Mouse (Mus musculus) layer of hippocampus, postnatal 25 days (tissue): Measurements from ENCODE around the gene Nudt9. TPM values are rescaled to one million over a fixed set of nuclear protein-coding genes. Genes with fewer than 3 reads are reported as not detected.
"Not testable (repeated sequence)": the region's sequence is repeated elsewhere in the genome, so short reads cannot be mapped to it uniquely, and the experiment has no call there.

Source experiments
- DNase-seq, 2 experiments: peaks; one replicate each; pipeline ENCODE4 v3.0.0; 2022; ENCODE audit warnings: mixed read lengths in 2 of 2, low spot score in 1 of 2; ENCODE audit errors: extremely low spot score in 1 of 2
- total RNA-seq, 2 experiments: library from RNA; stranded (reverse); gene quantifications; 2 replicates each; pipeline ENCODE4 v1.2.3; 2021

Gene Nudt9
- total RNA-seq = 10 to 100 TPM; 74.8 to 77.0 TPM

- peak; percentile 89 to 94 for DNase-seq
Measured at GRCm38 (mm10) chr5:104046256-104047199, at the start of gene Nudt9. Gene Nudt9 (plus strand): TSS chr5:104046306.

DNA sequence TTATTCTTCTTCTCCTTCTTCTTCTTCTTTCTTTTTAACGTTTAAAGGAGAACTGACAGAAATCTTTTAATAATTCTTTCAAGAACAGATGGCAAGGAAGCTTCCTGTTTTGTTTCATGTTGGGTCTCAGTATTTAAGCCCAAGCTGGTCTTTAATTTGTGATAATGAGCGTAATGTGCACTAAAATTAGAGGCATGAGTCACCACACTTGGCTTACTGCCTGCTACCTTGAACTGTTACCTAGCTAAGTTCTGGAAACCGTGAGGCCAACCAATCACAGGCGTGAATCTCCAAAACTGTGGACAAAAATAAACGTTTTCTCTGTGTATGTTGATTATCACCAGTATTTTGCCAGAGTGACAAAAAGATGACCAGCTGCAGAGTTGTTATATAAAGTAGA lies 47.4 kb upstream of the Nudt9 start:
- no peak for DNase-seq

- peak; percentile 75 to 91 for DNase-seq
Measured at GRCm38 (mm10) chr5:103999738-104000137, 46.4 kb upstream of the Nudt9 start.

DNA sequence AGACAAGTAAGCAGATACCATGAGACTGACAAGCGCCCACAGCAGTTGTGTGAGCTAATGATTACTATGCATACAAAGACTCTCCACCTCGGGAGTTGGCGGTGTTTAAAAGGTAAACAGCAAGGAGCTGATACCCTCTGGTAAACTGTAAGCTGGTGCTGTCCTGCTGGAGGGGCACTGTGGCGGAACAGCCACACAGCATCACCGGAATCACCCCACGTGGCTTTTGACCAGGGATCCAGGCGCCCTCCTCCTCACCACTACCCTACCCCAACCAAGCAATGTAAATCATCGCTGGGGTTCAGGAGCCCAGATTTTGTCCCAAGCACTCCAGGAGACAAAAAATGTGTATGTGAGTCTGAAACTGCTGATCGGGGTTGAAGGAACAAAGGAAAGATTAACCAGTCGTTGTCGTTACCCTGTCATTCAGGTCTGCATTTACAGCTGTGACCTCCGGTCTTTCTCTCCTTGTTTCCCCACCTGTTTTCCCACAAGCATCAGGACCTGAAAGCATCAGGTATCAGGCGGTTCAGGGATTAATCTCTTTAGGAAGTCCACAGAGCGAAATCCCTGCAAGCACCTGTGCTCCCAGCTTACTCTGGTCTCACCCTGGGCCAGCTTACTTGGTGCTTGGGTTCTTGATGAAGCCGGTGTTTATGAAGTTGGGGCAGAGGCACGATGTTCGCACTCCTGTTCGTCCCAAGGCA lies 43.4 kb upstream of the Nudt9 start:
- no peak for DNase-seq

GRCm38 (mm10) chr5:104003256-104003931 lies 42.7 kb upstream of the Nudt9 start:
- DNase-seq = no peak

DNA sequence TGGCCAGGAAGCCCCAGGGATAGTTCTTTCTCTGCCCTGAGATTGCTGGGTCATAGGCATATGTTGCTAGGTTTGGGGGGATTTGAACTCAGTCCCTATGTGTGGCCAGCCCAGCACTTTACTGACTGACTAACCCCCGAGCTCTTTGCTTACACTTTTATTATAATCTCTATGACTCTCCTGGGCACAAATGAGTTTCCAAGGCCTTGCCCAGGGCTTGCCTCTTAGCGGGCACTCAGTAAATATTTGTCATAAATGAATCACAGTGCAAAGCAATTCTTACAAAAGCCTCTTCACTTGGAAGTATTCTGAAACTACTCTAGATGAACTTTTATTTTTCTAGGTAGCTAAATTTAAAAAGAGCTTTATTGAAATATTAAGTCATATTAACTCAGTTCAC lies 42.2 kb upstream of the Nudt9 start:
- DNase-seq = no peak

GRCm38 (mm10) chr5:104006811-104007210 lies 39.3 kb upstream of the Nudt9 start:
- no peak for DNase-seq

DNA sequence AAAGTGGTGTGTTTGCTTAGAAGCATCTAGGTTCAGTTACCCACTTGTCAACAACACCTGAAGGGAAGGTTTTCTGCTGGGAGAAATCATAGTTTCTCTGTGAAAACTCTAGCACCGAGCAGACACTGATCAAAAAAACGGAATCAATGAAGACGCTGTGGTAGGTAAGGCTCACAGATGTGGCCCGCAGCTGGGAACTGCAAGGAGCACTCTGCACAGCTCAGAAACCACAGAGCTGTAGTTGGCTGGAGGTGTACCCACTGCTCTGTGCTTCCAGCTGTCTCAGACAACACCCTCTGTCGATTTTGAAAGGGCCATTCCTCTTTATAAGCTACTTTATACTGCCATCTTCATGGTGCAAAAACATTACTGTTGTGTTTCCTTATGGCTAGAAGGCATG lies 38.3 kb upstream of the Nudt9 start:
- no peak for DNase-seq

DNA sequence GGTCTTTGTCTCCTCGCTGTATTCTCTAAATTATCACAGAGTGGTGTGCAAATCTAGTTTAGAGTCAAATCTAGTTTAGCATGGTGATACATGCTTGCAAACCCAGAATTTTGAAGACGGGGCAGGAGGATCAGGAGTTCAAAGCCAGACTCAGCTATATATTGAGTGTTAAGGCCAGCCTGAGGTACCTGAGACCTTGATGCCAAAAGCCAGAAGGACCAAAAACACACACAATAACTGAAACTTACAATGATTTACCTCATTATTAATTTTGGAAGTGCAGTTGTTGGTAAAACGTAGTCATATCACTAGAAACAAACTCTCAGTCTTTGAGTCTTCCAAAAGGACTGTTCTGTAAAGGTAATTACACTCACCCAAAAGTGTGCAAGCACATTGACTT lies 36.7 kb upstream of the Nudt9 start:
- DNase-seq = no peak

DNA sequence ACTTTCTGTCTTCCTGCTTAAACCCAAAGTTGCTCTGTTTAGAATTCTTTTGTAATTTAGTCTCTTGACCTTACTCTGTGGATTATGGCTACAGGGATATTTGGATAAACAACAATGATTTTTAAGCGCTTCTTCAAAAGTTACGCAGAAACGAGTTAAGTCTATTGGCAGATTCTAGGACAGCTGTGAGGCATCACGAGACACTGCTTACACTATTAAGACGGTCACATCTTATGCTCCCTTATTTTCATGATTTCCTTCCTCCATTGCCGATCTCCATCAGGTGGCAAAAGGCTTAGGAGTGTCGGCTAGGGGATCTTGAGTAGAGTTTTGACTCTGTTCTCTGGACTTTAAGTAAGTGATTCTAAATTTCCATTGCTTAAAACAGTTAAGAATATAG lies 35.8 kb upstream of the Nudt9 start:
- DNase-seq = no peak

GRCm38 (mm10) chr5:104011419-104011818 lies 34.7 kb upstream of the Nudt9 start:
- DNase-seq = no peak

DNA sequence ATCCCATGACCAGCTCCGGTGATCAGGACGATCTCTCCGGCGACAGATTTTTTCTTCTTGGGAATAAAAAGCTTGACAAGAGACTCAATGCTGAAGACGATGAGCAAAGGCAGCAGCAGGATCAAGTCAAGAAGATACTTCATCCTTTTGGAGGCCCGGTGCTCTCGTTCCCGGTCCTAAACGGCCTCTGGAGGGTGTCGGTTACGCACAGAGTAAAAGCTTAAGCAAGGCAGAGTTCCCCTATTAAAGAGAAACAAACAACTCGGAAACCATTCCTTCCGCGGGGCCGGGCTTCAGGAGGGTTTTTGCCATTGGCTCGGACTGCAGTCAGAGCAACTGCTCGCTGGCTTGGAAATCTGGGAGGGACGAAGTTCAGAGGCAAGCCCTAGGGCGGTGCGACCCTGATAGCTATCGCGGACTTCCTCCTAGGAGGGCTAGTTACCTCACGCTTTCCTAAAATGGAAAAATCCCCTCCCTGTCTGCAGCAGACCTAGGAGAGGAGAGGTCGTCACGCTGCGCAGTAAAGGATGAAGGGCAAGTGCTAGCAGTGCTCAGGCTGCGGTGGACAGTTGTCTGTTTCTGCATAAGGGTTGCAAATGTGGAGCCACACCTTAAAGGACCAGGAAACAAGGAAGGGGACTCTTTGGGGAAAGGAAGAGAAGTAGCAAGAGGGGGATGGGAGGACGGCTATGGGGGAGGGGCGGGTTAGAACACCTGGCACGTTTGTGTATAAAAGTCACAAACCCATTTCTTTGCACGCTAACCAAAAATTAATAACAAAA lies 24.3 kb upstream of the Nudt9 start, which contains the start of gene Hsd17b11:
Gene Hsd17b11, minus strand, starts transcription at position 323 of the 782 bp plus-strand sequence.
- DNase-seq = peak; percentile 48 to 54

GRCm38 (mm10) chr5:104022558-104022957 lies 23.5 kb upstream of the Nudt9 start:
- DNase-seq = no peak

DNA sequence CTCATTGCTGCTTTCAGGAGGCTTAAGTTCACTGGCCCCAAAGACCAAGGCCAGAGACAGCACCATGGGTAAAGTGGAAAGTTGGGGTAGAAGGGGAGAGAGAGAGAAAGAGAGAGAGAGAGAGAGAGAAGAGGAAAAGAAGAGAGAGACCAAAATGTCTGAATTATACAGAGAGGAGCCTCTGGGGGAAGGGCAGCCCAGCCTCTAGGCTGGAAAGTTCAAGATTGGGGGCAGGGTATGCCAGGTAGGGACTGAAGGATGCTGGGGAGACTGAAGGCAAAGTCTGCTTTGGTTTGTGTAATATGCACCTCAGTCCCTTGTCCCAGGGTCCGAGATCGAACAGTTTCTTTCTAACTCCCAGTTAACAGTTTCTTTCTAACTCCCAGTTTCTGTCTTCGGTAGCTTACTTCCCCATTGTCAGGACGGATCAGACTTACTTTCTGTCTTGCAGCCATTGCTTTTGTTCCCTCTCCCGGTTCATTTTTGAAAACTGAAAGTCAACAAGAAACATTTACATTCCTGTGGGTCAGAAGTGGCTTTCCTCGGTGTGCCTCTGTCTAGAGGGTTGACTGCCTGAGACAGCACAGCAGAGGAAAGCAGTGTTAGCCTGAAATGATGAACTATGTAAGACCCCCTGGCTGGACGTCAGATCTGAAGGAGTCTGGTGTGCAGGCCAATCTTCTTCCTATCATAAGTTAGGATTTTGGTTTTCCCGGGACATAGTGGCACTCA lies 22.7 kb upstream of the Nudt9 start:
- no peak for DNase-seq

- not testable (repeated sequence) for DNase-seq
Measured at GRCm38 (mm10) chr5:104024193-104024592, 21.9 kb upstream of the Nudt9 start.

DNA sequence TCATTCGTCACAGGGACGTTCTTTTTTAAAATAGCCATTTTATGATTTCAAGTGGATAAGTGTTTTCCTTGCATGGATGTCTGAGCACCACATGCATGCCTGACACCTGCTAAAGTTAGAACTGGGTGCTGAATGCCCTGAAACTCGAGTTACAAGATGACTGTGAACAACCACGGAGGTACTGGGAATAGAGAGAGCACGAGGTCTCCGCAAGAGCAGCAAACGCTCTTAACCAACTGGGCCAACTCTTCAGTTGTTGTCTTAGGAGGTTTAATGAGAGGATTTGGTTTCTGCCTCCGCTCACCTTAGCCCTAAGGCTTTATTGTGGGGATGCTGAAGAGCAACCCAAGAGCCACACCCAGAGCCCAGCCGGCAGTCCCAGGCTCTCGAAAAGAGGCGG lies 21.3 kb upstream of the Nudt9 start:
- DNase-seq = no peak

GRCm38 (mm10) chr5:104025245-104025854 lies 20.8 kb upstream of the Nudt9 start:
- DNase-seq = no peak

- DNase-seq = no peak
Measured at GRCm38 (mm10) chr5:104032434-104033097, 13.5 kb upstream of the Nudt9 start.

DNA sequence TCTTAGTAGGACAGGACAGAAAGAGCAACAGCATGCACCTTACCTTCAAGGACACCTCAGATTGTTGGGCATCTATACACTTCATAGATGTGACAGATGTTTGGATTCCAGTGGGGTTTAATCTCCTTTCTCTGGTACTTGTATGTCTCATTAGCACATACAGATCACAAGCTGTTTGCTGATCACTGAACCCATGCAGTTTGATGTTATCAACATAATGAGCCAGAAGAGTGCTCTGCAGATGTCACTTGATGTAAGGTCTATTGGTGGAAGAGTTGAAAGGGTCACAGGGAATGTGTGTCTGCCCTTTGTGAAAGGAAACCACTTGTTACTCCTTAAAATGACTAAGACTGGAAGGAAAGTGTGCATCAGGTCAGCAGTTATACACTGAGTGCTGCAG lies 11.0 kb upstream of the Nudt9 start:
- no peak for DNase-seq
